Mouse (Mus musculus) 3T3-L1 (cell line): ENCODE measurements around the gene Gm7861.
"Not testable (repeated sequence)": the region's sequence is repeated elsewhere in the genome, so short reads cannot be mapped to it uniquely, and the experiment has no call there.

Experiments used
- DNase-seq: peaks from one replicate; pipeline ENCODE4 v3.0.0-alpha.2; 2015; ENCODE audit warnings: low read depth, low spot score

Gm7861 gene

GRCm38 (mm10) chr8:21594408-21594807 lies at the start of gene Gm7861:
TSS of gene Gm7861 (minus strand) at chr8:21594508.
- DNase-seq, result not testable (repeated sequence)

- not testable (repeated sequence) for DNase-seq
These were observed 23.6 kb upstream of the Gm7861 start, which contains the start of gene Defa26 for GRCm38 (mm10) chr8:21617883-21618282. TSS of gene Defa26 (plus strand) at chr8:21618183.

- not testable (repeated sequence) for DNase-seq
These were observed 11.6 kb downstream of the Gm7861 start, which contains the start of gene Defa28 for GRCm38 (mm10) chr8:21582706-21583105. TSS of gene Defa28 (plus strand) at chr8:21583006.

GRCm38 (mm10) chr8:21565086-21565485 lies 29.2 kb downstream of the Gm7861 start, which contains the start of gene Defa37:
TSS of gene Defa37 (plus strand) at chr8:21565386.
- not testable (repeated sequence) for DNase-seq
